Comparison of ENCODE assay signal across 17 mouse cellular contexts in genomic region chr6:54393886-54394285, GRCm38 (mm10). TPM values are rescaled to one million over a fixed set of nuclear protein-coding genes. Genes with fewer than 3 reads are reported as not detected.
"Had no signal": no experiment of that assay in that cellular context is flagged by ENCODE, and none has a peak within 500 bp of the region (broad histone marks: within the 10 kb centered on the region; RNA-seq: fewer than 3 reads in every experiment).

No protein-coding gene starts in this region.

- ATAC-seq: intestine, postnatal 0 days; liver, postnatal 0 days; midbrain, embryonic 15.5 days had no signal

- H3K4me1 ChIP-seq: kidney, embryonic 15.5 days; liver, embryonic 13.5 days; lung, embryonic 15.5 days; neural tube, embryonic 12.5 days had no signal

- H3K4me3 ChIP-seq: kidney, embryonic 15.5 days; left cerebral cortex, adult 2 months; limb, embryonic 15.5 days; liver, embryonic 13.5 days; lung, embryonic 15.5 days; megakaryocyte, embryonic 14.5 days; midbrain, embryonic 15.5 days; neural tube, embryonic 12.5 days had no signal

- H3K27ac ChIP-seq: kidney, embryonic 15.5 days; left cerebral cortex, adult 2 months; limb, embryonic 15.5 days; liver, embryonic 13.5 days; lung, embryonic 15.5 days; macrophage; midbrain, embryonic 15.5 days; neural tube, embryonic 12.5 days had no signal

- H3K9me3 ChIP-seq: kidney, embryonic 15.5 days; limb, embryonic 15.5 days; liver, embryonic 13.5 days; lung, embryonic 15.5 days; midbrain, embryonic 15.5 days; neural tube, embryonic 12.5 days had no signal

- H3K4me2 ChIP-seq: kidney, embryonic 15.5 days; limb, embryonic 15.5 days; liver, embryonic 13.5 days; lung, embryonic 15.5 days; midbrain, embryonic 11.5 days; midbrain, embryonic 15.5 days; neural tube, embryonic 12.5 days had no signal

- H3K27me3 ChIP-seq: kidney, embryonic 15.5 days; liver, embryonic 13.5 days; lung, embryonic 15.5 days; midbrain, embryonic 15.5 days; neural tube, embryonic 12.5 days had no signal

- DNase-seq: liver, embryonic 13.5 days; liver, postnatal 0 days; lung, postnatal 14 days; right cerebral cortex, adult 18-20 months; right cerebral cortex, postnatal 25 days; thymus, adult 18-20 months; thymus, postnatal 14 days had no signal

- H3K9ac ChIP-seq: kidney, embryonic 15.5 days; limb, embryonic 15.5 days; liver, embryonic 13.5 days; liver, postnatal 0 days; lung, embryonic 15.5 days; midbrain, embryonic 15.5 days; neural tube, embryonic 12.5 days had no signal

- H3K36me3 ChIP-seq: kidney, embryonic 15.5 days; limb, embryonic 15.5 days; liver, embryonic 13.5 days; lung, embryonic 15.5 days; midbrain, embryonic 15.5 days; neural tube, embryonic 12.5 days had no signal

RNA-seq across cellular contexts. Expression of gene Wipf3, which starts 35.5 kb away (rescaled TPM):
- polyA plus RNA-seq: macrophage had no signal
